Mouse (Mus musculus): ENCODE measurements around the gene D130052B06Rik.

Gene D130052B06Rik

DNA sequence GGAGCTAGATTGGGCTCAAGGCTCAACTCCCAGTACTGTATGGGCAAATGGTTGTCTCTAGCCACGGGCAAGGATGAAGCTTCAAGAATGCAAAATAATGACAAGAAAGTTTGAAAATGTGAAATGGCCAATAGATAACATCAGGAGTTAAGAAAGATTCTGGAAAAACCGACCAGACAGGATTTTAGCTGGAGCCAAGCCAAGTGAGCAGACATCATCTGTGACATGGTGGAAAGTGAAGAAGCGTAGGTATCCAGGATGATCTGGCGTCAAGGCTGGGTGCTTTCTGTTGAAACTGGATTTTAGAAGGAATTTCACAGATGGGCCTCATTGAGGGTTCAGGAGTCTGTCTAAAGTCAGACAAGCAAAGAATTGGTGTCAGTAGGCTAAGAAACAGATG, at the start of gene D130052B06Rik:
Gene D130052B06Rik, plus strand, starts transcription at position 317 of the 400 bp plus-strand sequence.
- no peak for DNase-seq (ENCODE audit: low spot score)

DNA sequence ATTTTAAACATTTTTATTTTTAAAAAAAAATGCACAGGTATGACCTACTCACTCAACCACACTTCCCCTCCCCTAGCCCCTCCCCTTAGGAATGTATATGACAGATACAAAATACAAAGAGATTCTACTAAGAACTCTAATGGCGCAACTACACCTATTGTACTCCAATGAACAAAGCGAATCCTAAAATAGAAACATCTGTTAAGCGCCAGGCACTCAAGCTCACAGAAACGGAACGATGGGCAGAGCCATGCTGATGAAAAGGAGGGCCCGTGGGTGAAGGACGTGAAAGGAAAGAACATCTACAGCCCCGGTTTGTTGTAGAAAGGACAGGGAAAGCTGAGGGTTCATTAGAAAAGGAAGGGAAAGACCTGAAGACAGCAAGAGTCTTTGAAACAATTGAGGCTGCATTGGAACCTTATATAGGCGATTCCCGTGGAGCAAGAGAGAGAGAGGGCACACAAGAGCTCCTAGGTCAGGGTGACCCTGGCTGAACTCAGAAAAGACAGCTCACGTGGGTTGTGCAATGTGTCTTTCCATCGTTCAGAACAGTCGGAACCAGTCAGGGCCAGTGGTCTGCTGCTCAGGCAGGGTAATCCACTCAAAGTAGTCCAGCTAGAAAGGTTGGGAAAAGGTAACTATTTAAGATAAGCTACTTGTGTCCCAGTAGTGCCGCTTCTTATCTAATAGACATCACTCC, 48.1 kb upstream of the D130052B06Rik start:
- no peak for DNase-seq (ENCODE audit: low spot score)

DNA sequence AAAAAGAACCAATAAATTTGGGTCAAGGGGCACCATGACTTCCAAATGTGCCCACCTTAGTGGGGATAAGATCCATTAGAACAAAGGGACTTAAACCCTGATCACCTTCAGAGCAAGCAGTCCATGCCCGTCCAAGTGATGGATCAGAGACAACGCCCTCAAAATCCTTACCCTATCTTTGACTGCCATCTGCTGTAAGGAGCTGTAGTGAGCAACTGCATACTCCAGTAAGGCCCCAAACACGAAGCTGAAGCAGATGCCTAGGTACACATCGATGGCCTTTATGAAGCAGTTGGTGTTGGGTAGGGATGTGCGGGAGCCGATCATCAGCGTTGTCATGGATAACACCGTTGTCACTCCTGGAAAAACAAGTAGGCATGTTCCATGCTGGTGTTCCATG, 45.0 kb upstream of the D130052B06Rik start:
- DNase-seq (ENCODE audit: low spot score) = no peak

DNA sequence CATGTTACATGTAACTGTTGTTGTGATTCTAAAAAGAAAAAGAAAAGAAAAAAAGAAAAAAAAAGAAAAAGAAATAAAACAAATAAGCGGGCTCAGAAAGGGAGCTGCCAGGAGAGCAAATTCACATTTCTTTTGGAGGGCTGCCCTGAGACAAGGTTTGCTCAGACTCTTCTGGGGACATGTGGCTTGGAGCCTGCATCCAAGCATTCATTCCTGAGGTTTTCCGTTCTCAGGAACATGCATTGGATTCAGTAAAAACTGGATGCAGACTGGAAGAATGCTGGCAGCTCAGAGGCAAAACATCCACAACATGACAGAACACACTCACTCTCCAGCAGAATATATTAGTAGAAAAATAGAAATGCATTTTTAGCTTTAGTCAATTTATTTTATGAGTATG, 35.2 kb upstream of the D130052B06Rik start:
- DNase-seq (ENCODE audit: low spot score) = no peak

DNA sequence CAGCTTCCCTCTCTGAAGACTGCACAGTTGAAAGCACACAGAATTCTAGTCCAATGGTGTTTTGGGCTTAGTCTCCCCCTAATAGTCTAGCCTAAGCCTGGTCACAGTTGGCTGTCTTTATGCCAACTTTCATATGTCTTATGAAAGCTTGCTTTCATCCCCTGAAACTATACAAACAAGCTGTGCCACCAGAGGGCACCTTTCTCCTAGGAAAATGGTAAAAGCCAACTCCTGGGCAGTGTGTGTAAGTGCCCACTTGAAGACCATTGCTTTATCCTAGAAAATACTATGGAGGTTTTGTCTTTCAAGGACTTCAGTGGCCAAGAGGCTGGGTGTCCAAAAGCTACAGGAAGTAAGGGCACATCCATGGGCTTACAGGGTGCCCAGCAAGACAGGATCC, 28.7 kb upstream of the D130052B06Rik start:
- no peak for DNase-seq (ENCODE audit: low spot score)

DNA sequence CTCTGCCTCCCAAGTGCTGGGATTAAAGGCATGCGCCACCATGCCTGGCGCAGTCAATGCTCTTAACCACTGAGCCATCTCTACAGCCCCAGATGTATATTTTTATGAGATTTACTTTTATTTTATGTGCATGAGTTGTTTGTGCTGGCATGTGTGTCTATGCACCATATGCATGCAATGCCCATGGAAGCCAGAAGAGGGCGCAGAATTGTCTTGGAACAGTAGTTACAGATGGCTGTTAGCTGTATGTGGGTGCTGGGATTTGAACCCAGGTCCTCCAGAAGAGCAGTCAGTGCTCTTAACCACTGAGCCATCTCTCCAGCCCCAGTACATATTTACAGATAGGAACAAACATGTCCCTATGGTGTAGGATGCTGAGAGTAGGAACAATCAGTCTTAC, 24.2 kb upstream of the D130052B06Rik start:
- DNase-seq (ENCODE audit: low spot score) = no peak

DNA sequence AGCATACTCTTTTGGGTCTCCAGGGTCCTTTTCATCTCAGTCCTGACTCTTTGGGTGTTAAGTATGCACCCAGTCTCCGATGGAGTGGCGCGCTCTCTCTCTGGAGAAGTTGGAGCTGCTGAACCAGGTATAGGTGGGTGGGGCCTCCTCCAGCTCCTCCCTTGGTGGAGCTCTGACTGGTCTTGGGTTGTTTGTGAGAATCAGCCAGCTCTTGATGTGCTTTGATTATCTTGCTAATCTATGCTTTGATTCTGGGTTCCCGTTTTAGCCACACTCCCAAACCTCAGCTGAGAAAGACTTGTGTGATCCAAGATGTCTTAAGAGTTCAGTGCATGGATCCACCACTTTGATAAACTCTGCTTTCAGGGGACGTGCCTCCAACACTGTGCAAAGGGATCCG, 20.2 kb upstream of the D130052B06Rik start, which contains the start of gene Gabrp:
Gene Gabrp, minus strand, starts transcription at position 101 of the 400 bp plus-strand sequence.
- DNase-seq (ENCODE audit: low spot score) = no peak

DNA sequence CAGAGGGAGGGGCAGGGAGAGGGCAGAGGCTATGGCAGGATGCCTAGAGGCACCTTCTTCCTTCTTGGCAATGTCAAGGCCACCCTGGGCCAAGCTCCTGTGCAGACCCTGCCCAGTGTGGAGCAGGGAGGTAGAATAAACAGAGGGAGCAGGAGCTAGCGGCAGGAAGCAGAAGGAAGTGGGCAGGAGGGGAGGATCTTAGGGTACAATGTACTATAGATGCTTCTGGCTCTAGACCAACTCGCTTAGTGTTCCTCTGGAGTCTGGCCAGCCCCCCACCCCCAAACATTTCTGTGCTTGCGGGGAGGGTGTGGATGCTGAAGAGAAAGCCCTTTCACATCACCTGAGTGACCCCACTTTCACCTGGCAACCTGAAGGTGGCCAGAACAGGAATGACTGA, 19.5 kb upstream of the D130052B06Rik start:
- no peak for DNase-seq (ENCODE audit: low spot score)

DNA sequence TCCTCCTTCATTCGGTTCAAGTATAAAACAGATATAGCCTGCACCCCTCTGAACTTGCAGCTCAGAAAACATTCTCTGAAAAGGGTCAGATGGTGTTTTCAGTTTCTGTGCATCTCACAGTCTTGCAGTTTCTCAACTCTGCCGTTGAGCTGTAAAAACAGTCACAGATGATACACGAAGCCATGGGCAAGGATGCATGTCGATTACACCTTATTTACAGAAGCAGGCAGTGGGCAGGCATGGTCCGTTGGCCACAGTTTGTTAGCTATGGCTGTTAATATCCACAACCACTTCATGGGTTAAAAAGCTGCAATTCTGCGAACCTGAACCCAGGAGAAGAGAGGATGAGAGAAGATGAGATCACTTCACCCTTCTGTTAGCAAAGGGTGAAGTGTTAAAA, 12.5 kb upstream of the D130052B06Rik start:
- DNase-seq (ENCODE audit: low spot score) = no peak

DNA sequence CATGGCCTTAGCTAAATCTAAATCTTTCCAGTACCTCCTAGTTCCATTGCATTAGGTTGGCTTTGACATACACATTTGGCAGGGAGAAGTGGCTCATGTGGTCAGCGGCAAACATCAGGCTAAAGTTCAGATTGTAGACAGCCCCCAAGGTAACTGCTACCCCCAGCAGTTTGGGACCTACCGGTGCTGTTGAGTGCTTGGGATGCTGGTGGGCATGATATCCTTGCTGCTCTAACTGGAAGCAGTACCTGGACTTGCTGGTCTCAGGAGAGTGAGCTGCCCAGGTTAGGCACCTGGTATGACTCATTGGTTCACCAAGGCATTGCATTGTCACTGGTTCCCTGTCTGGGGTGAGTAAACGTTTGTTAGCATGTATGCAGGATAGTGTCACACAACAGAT, 8.3 kb upstream of the D130052B06Rik start:
- no peak for DNase-seq (ENCODE audit: low spot score)

DNA sequence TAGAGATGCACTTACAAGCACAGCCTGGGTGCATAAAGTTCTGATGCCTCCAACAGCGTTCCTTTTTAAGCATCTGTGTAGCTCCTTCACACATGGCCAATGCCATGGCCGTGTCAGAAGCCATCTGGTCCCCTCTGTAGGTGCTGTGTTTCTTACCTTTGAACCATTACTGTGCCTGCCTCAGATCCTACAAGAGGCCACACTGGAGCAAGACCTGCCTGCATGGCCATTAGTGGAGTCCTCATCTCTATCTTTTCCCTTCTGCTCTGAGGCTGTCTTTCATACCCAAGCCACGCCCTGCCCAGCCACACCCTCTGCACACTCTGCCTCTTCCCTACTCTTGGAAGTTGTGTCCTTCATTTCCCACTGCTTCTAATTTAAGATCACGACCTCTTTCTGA, 6.3 kb upstream of the D130052B06Rik start:
- no peak for DNase-seq (ENCODE audit: low spot score)

DNA sequence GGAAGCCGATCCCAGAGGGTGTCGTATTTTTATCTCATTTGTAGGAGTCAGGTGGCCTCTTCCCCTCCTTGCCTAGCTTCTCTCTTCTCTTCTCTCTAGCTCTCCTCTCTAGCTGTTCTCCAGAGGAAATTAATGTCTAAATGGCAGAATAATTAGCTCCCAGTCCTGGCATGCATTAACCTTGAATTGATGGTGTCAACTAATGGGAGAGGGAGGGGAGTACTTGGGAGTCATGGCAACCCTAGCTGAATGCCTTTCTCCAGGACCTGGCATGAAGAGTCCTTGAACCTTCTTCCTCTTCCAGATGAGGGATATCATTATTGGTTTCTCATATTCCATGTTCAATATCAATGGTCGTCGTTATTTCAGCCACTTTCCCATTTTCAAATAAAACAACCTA, 2.4 kb upstream of the D130052B06Rik start:
- DNase-seq (ENCODE audit: low spot score) = no peak

DNA sequence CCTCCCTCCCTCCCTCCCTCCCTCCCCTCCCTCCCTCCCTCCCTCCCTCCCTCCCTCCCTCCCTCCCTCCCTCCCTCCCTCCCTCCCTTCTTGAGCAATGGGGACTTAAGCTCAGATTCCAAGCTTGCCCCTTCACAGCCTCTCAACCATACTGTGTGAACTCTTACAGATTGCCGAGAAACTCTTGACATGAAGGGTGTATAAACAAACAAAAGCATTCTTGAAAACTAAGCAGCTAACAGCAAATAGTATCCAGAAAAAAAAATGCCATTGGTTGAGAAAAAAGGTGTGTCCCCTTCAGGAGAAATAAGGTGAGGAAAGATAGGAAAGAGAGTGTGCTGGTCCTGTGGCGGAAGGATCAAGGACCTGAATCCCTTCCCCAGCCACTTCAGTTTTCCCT, 4.1 kb downstream of the D130052B06Rik start:
- DNase-seq (ENCODE audit: low spot score) = no peak

DNA sequence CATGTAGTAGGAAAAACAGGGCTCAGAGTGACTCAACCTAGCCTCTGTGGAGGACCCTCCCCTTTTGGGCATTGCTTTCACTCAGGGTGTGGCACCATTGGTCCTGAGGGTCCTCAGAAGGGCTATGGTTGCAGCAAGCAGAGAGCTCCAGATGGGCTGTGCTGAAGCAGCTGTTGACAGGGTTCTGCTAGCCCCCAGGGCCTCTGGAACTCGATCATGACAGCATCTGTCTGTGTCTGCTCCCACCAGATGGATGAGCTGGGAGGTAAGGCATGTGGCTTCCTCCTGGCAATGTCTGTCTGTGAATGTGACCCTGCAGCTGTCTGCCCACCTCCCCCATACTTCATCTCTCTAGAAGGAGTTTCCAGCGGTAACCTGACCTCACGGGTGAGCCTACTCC, 8.7 kb downstream of the D130052B06Rik start:
- DNase-seq (ENCODE audit: low spot score) = no peak

DNA sequence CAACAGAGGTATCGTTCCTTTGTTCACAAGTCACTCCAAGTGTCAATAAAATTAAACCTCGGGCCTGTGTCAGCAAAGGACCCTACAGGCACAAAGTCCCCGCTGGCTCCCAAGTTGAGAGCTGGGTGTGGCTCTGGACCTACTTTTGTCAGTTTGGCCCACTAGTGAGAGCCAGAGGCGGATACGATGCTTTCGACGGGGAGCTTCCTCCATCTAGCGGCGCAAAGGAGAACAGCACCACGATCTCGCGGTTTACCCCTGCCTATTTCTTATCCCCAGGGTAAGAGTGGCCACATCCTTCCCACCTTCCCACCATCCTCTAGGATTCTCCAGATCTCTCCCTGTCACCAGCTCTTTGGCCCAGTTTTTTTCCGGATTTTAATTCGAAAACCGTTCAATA, 15.1 kb downstream of the D130052B06Rik start:
- DNase-seq (ENCODE audit: low spot score) = no peak

DNA sequence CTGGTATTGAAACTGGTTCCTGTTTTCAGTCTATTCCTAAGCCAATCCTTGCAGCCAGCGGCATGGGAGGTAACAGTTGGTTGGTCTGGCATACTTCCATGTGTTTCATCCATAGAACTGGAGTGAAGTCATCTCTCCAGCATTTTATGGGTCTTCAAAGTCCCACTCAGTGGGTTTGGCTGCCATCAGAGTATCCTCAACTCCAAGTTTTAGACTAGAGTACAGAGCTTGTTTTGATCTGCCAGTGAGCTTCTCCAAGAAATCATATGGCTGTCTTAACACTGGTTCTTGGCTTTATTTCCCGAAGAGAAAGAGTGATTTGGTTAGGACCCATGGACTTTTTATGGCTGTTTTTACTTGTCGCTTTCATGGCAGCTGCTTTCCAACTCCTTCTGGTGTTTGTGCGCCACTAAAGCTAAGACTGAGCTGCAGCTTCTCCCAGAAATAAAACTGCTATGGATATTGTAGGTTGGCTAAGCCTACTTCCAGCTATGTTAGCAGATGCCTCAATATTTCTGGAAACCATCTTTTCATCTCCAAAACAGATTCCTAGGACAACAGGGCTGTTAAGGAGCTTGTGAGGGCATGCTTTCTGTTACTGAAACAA, 28.1 kb downstream of the D130052B06Rik start:
- no peak for DNase-seq (ENCODE audit: low spot score)

DNA sequence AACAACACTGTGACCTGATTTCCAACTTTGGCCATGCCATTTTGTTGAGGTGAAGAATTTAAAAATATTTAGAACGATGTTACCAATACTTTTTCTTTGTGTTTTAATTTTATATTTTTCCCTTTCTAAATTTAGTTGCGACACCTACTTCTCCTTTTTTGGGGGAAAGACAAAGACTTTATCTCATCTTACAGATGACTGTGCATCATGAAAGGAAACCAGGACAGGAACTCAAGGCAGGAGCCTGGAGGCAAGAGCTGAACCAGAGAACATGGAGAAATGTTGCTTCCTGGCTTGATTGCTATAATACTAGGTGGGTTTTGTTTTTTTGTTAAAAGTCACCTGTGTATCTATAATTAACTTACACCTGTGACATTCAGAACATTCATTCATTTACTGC, 38.0 kb downstream of the D130052B06Rik start:
- no peak for DNase-seq (ENCODE audit: low spot score)

DNA sequence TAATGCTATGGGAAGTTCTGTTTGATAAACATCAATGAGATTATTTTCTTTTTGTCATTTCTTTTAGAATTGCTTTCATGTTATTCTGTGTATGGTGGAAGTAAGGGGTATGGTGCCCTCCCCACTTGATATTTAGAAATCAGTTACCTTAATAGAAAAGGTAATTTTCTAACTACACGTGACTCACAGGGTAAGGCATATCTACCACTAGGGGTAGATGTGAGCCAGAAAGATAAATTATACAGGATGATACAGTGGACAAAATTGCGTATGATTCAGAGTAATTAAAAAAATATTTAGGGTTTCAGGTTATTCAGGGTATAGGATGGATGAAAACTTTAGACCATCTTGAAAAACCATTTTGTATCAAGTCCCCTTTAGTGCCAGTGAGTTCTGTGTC, 50.3 kb downstream of the D130052B06Rik start:
- no peak for DNase-seq (ENCODE audit: low spot score)

DNA sequence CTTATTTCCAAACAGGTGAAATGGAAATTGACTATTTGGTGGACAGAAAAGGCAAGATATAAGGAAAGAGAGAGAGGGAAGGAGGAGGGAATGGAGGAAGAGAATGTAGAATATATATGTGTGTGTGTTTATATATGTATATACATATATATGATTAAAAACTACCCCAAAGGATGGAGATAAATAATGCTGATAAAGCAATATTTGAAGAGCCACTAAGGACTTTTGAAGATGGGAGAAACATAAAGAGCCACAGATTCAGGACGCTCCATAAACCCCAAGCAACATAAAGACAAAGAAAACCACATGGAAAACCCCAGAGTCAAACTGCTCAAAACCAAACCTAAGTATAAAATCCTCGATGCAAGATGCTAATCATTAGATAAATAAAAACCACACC, 55.4 kb downstream of the D130052B06Rik start:
- no peak for DNase-seq (ENCODE audit: low spot score)

DNA sequence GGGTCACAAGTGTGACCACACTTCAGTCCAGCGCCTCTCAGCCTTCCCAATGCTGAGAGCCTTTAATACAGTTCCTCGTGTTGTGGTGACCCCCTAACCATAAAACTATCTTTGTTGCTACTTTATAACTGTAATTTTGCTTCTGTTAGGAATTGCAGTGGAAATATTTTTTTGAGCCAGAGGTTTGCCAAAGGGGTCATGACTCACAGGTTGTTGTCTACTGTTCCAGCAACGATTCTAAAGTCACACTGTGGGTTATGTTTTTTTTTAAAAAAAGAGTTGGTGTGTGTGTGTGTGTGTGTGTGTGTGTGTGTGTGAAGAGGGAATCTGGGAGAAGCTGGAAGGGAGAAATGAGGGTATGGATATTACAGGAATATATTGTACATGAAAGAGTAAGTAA, 56.1 kb downstream of the D130052B06Rik start:
- DNase-seq (ENCODE audit: low spot score) = no peak

DNA sequence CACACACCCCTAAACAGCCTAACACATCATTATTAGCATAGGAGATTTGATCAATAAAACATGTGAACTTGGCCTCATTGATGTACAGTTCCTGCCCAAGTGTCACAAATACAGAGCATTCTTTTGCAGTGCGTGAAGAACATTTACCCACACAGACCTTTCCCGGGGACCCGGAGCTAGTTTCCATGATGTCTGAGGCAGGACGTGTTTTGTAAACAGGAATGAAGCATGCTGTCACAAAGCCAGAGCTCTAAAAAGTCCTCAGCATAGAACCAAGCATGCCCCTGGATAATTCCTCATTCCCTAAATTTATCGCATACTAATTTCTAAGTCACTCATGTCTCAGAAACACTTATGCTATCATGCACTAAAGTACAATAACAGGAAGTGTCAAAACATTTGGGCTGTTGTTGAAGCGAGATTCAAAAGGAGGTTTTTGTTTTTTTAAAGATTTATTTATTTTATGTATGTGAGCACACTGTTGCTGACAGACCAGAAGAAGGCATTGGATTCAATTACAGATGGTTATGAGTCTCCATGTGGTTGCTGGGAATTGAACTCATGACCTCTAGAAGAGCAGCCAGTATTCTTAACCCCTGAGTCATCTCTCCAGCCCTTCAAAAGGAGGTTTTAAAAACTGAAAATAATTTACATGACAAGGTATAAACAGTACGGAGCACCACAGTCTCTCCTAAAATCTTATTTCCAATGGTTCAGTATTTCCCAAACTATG, 56.9 kb downstream of the D130052B06Rik start:
- no peak for DNase-seq (ENCODE audit: low spot score)

DNA sequence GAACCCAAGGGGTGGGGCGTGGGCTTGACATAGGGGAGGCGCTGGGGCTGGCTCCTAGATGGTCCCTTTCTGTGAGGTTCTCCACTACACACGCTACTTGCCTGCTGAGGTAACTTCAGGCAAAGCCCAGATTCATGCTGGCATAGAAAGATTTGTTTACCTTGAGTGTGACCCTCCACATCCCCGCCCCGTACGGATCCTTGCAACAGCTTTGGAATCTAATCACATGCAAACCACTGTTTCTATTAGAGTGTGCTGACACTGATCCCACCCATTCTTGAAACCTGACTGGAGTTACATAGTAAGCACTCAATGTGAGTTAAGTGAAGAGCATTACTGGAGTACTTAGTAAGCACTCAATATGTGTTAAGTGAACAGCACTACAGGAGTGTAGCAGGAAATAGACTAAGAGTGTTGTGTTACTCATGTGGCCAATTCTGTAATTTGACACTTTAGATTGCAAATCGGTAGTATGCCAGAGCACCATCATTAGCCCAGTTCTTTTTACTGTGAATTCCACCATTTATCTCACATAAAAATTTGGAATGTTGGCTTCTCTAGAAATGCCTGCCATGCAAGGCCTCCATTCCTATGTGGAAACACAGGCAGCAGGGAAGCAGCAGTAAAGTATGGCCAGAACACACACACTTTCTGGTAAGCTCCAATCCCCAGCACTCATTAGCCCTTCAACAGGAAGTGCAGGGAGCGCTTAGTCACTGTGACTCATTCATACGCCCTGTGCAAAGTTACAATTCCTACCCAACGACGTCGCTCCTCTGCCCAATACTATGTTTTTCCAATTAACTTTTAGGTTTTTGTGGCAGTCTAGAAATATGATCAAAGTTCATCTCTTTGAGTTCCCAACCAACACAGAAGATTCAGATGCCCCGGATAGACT, 61.2 kb downstream of the D130052B06Rik start:
- no peak for DNase-seq (ENCODE audit: low spot score)

Data from T-cell, adult 2 months (primary cell).